Mouse (Mus musculus): Measurements from ENCODE around the gene Ulk1. TPM values are rescaled to one million over a fixed set of nuclear protein-coding genes. Genes with fewer than 3 reads are reported as not detected.

Gene Ulk1
- total and polyA plus RNA-seq, 2 experiments, result 29.0 to 44.4 TPM

DNA sequence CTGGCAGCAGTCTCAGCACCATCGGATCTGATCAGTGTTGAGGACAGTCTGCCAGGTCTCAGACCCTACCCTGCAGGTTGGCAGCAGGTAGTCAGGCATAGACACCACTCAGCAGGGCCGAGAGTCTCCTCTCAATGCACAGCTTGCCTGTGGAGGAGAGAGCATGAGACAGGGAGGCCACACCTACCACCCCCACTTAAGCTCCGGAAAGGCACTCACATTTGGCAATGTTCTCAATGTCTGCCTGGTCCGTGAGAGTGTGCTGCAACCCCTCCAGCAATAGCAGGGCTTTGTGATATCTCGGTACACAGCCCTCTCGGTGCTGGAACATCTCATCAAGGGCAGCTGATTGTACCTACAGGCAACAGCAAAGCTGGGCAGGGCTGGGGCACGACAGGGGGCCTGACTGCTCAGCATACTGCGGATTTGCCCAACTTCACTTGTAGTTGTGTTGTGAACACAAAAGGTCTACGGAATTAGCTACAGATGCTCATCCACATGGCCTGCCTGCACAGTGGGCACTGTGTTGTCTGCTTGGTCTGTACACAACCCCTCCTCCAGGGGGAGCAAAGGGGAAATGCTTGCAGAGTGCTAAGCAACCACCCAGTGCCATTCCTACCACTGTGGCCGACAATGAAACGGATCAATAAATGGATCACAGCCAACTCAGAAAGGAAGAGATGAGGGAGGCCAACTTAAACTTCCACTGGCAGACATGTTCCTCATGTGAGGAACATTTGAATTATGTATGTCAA is 23.6 kb downstream of the Ulk1 start:
- peaks cover 43% of the 10 kb centered on the region for H3K36me3 ChIP-seq (ENCODE audit: control insufficient read depth, insufficient read depth, low read length)
- H3K27ac ChIP-seq (replicated peaks; ENCODE audit: insufficient read depth, low read depth, low read length), result no peak overlapping the region
- 61% methylated on average over 11 of the region's 11 CpGs for WGBS

GRCm38 (mm10) chr5:110783150-110783549 is 26.7 kb downstream of the Ulk1 start:
- Histone ChIP-seq H3K4me1 (ENCODE audit: control insufficient read depth, insufficient read depth, low read length) (peaks cover 16% of the 10 kb centered on the region), H3K79me2 (ENCODE audit: control insufficient read depth, insufficient read depth, low read length) (no peaks in the 10 kb centered on the region; the same call in 1 of the 2 replicates), H3K27ac (replicated peaks; ENCODE audit: insufficient read depth, low read depth, low read length) (no peak overlapping the region), H3K27me3 (ENCODE audit: control insufficient read depth, insufficient read depth, low read length) (no peaks in the 10 kb centered on the region), H3K4me3 (ENCODE audit: insufficient read depth, low read depth, low read length) (no peak overlapping the region), H3K36me3 (ENCODE audit: control insufficient read depth, insufficient read depth, low read length) (peaks cover 22% of the 10 kb centered on the region; the same call in 1 of the 2 replicates), H3K9ac (ENCODE audit: low read depth, low read length) (no peak overlapping the region)
- 81% methylated on average over 8 of the region's 8 CpGs for WGBS
- no peak for TF ChIP-seq POLR2A (IDR thresholded peaks at IDR 0.05; ENCODE audit: extremely low read depth, insufficient read depth, low read length)
- no peak for TF ChIP-seq CTCF (IDR thresholded peaks at IDR 0.05; ENCODE audit: low read depth, low read length)
- DNase-seq (ENCODE audit: extremely low read depth, low read depth, low spot score), result no peak

More for the DNA sequence above, 23.6 kb downstream of the Ulk1 start:
- Histone ChIP-seq H3K4me3 (ENCODE audit: insufficient read depth, low read depth, low read length) (no peak overlapping the region), H3K27me3 (ENCODE audit: control insufficient read depth, insufficient read depth, low read length) (no peaks in the 10 kb centered on the region), H3K4me1 (ENCODE audit: control insufficient read depth, insufficient read depth, low read length) (peaks cover 10% of the 10 kb centered on the region; the same call in 1 of the 2 replicates), H3K79me2 (ENCODE audit: control insufficient read depth, insufficient read depth, low read length) (no peaks in the 10 kb centered on the region), H3K9ac (ENCODE audit: low read depth, low read length) (no peak overlapping the region)
- TF ChIP-seq POLR2A (IDR thresholded peaks at IDR 0.05; ENCODE audit: extremely low read depth, insufficient read depth, low read length) (no peak), CTCF (IDR thresholded peaks at IDR 0.05; ENCODE audit: low read depth, low read length) (peak; percentile 64)
- peak; percentile 76 for DNase-seq (ENCODE audit: extremely low read depth, low read depth, low spot score)

DNA sequence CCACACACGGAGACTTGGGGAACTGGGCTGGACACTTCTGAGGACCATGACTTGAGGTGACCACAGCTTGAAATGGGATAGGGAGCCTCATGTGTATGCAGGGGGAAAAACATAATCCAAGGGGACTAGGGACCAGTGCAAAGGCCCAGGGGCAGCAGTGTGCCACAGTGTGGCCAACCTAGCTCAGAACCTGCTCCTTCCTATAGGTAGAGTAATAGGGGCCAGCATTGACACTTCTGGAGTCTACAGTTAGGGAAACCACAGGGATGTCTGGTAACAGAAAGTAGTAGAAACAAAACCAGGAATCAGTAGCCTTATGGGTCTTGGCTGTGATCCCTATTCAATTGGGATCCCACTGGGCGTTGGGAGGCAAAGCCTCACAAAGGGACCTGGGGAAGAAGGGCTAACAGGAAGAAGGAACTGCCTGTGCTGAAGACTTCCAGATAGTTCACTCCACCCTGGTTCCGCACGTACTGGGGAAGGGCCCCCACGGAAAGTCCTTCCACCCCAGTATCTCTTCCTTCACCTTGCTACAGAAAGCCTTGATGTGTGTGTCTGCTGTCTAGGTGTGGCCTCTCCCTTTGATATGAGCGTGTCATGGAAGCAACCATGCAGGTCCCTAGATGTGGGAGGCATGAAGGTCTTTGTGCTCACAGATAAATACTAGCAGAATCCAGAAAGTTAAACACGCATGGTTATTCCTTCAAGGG is 28.2 kb downstream of the Ulk1 start:
- Histone ChIP-seq H3K79me2 (ENCODE audit: control insufficient read depth, insufficient read depth, low read length) (no peaks in the 10 kb centered on the region; the same call in 1 of the 2 replicates), H3K9ac (ENCODE audit: low read depth, low read length) (no peak overlapping the region), H3K4me3 (ENCODE audit: insufficient read depth, low read depth, low read length) (no peak overlapping the region), H3K27ac (replicated peaks; ENCODE audit: insufficient read depth, low read depth, low read length) (no peak overlapping the region), H3K4me1 (ENCODE audit: control insufficient read depth, insufficient read depth, low read length) (peaks cover 6% of the 10 kb centered on the region), H3K27me3 (ENCODE audit: control insufficient read depth, insufficient read depth, low read length) (no peaks in the 10 kb centered on the region), H3K36me3 (ENCODE audit: control insufficient read depth, insufficient read depth, low read length) (peaks cover 9% of the 10 kb centered on the region; the same call in 1 of the 2 replicates)
- DNase-seq (ENCODE audit: extremely low read depth, low read depth, low spot score), result no peak
- 82% methylated on average over 7 of the region's 7 CpGs for WGBS
- no peak for TF ChIP-seq POLR2A (IDR thresholded peaks at IDR 0.05; ENCODE audit: extremely low read depth, insufficient read depth, low read length)
- TF ChIP-seq CTCF (IDR thresholded peaks at IDR 0.05; ENCODE audit: low read depth, low read length), result no peak

GRCm38 (mm10) chr5:110780761-110781528 is 29.0 kb downstream of the Ulk1 start:
- Histone ChIP-seq H3K36me3 (ENCODE audit: control insufficient read depth, insufficient read depth, low read length) (peaks cover 4% of the 10 kb centered on the region; the same call in 1 of the 2 replicates), H3K4me3 (ENCODE audit: insufficient read depth, low read depth, low read length) (peak overlapping the region; percentile 76), H3K79me2 (ENCODE audit: control insufficient read depth, insufficient read depth, low read length) (no peaks in the 10 kb centered on the region; the same call in 1 of the 2 replicates), H3K27ac (replicated peaks; ENCODE audit: insufficient read depth, low read depth, low read length) (0 out of 2 replicates have a peak overlapping the region, but pooled peaks have one; percentile 33), H3K9ac (ENCODE audit: low read depth, low read length) (peak overlapping the region; percentile 73), H3K27me3 (ENCODE audit: control insufficient read depth, insufficient read depth, low read length) (no peaks in the 10 kb centered on the region), H3K4me1 (ENCODE audit: control insufficient read depth, insufficient read depth, low read length) (peaks cover 6% of the 10 kb centered on the region)
- no peak for DNase-seq (ENCODE audit: extremely low read depth, low read depth, low spot score)
- no peak for TF ChIP-seq CTCF (IDR thresholded peaks at IDR 0.05; ENCODE audit: low read depth, low read length)
- no peak for TF ChIP-seq POLR2A (IDR thresholded peaks at IDR 0.05; ENCODE audit: extremely low read depth, insufficient read depth, low read length)
- 64% methylated on average over 10 of the region's 10 CpGs for WGBS

DNA sequence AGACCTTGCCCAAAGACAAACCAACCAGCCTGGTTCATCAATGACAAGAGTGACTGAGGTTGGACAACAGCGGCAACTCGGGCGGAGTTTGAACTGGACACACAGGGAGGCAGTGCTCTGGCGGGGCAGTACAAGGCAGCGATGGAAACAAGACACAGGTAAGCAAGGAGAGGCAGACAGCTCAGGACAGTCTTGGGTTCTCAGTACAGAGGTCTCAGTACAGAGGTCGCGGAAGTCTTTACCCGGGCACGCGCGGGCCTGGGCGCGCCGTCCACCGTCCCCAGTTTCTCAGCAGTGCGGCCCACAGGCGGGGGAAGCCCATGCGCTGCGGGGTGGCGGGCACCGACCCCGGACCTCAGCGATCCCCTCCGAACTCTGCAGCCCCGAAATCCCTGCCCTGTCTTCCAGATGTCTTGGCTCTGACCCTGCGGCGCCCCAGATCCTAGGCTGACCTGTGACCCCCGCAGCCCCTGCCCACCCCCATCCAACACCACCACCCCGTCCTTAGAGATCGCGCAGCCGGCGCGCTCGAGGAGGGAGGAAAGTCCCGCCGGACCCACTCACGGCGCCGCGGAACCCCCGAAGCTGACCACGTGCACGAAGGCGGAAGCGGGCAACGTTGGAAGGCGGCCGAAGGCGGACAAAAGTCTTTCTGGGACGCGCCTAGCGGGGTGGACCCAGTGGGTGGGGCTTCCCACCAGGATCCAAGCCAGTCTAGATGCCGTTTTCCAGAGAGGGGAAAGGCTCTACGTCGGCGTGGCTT is 29.7 kb downstream of the Ulk1 start, which contains the start of gene Pus1:
Pus1 (minus strand) TSS at position 662 of the 763 bp plus-strand sequence.
- peaks cover 6% of the 10 kb centered on the region for H3K4me1 ChIP-seq (ENCODE audit: control insufficient read depth, insufficient read depth, low read length)
- TF ChIP-seq POLR2A (IDR thresholded peaks at IDR 0.05; ENCODE audit: extremely low read depth, insufficient read depth, low read length) (no peak), CTCF (IDR thresholded peaks at IDR 0.05; ENCODE audit: low read depth, low read length) (no peak)
- no peaks in the 10 kb centered on the region; the same call in 1 of the 2 replicates for H3K79me2 ChIP-seq (ENCODE audit: control insufficient read depth, insufficient read depth, low read length)
- H3K27ac ChIP-seq (replicated peaks; ENCODE audit: insufficient read depth, low read depth, low read length), result peak within 1 kb of the TSS; percentile 33
- no peaks in the 10 kb centered on the region; the same call in 1 of the 2 replicates for H3K36me3 ChIP-seq (ENCODE audit: control insufficient read depth, insufficient read depth, low read length)
- peak within 1 kb of the TSS; percentile 76 for H3K4me3 ChIP-seq (ENCODE audit: insufficient read depth, low read depth, low read length)
- peak; percentile 71 for DNase-seq (ENCODE audit: extremely low read depth, low read depth, low spot score)
- no peaks in the 10 kb centered on the region for H3K27me3 ChIP-seq (ENCODE audit: control insufficient read depth, insufficient read depth, low read length)
- peak within 1 kb of the TSS; percentile 79 for H3K9ac ChIP-seq (ENCODE audit: low read depth, low read length)
- WGBS, result under 1% methylated on average over 47 of the region's 57 CpGs
